Mouse (Mus musculus): ENCODE measurements around the gene Cpn2. TPM values are rescaled to one million over a fixed set of nuclear protein-coding genes. Genes with fewer than 3 reads are reported as not detected.

The Cpn2 gene
- total and polyA plus RNA-seq, 3 experiments, result not detected

- Histone ChIP-seq H3K27me3 (replicated peaks) (peaks cover 1% of the 10 kb centered on the region), H3K4me2 (ENCODE audit: insufficient read depth, low read depth, poor library complexity, severe bottlenecking) (no peak overlapping the region), H3K4me3 (replicated peaks in 1 of 3; ENCODE audit: low read depth in 2 of 3, low read length in 2 of 3, poor library complexity in 1 of 3) (no peak overlapping the region), H3K9me3 (replicated peaks; ENCODE audit: low read length) (no peaks in the 10 kb centered on the region), H3K9ac (ENCODE audit: insufficient read depth, low read depth) (no peak overlapping the region), H3K79me2 (replicated peaks; ENCODE audit: control insufficient read depth, extremely low read depth, insufficient read depth, poor library complexity, severe bottlenecking) (no peaks in the 10 kb centered on the region), H3K27ac (ENCODE audit: insufficient read depth, low read depth) (no peak overlapping the region), H3K4me1 (ENCODE audit: control insufficient read depth in 1 of 2, insufficient read depth in 2 of 2) (peaks cover 9 to 19% of the 10 kb centered on the region in 2 experiments), H3K36me3 (replicated peaks in 1 of 2; ENCODE audit: control insufficient read depth in 1 of 2, insufficient read depth in 1 of 2, low read length in 1 of 2) (no peaks in the 10 kb centered on the region)
- no peak for DNase-seq (ENCODE audit: extremely low read depth)
- dilution Hi-C loops (cut with MboI; ENCODE audit: extremely low pct_ligation_motif_present, extremely low pct_unique_long_range_greater_than_20kb, low sequenced_read_pairs), result no loop called here
- in situ Hi-C loops (cut with MboI; ENCODE audit: low pct_ligation_motif_present, low pct_unique_long_range_greater_than_20kb, low sequenced_read_pairs), result loop anchor here (25.0 kb wide), 2 partner anchors 802 to 1102 kb away; no protein-coding TSS in a partner anchor
- no peak for TF ChIP-seq ELF1 (IDR thresholded peaks at IDR 0.05; ENCODE audit: low read depth, low read length)
- TF ChIP-seq USF2 (conservative IDR thresholded peaks at IDR 0.05; ENCODE audit: low read depth, low read length), result no peak
- TF ChIP-seq TBP (conservative IDR thresholded peaks at IDR 0.05; ENCODE audit: low read depth, low read length), result no peak
- TF ChIP-seq MXI1 (IDR thresholded peaks at IDR 0.05; ENCODE audit: low read depth, low read length), result no peak
- TF ChIP-seq MEF2A (IDR thresholded peaks at IDR 0.05; ENCODE audit: borderline replicate concordance, low read depth, low read length), result no peak
- TF ChIP-seq SMC3 (IDR thresholded peaks at IDR 0.05; ENCODE audit: low read depth, low read length), result peak; percentile 16; the same call in 1 of the 2 replicates
- no peak for TF ChIP-seq E2F4 (IDR thresholded peaks at IDR 0.05; ENCODE audit: insufficient replicate concordance, low read depth, low read length)
- no peak for TF ChIP-seq ZMIZ1 (IDR thresholded peaks at IDR 0.05; ENCODE audit: low read depth, low read length)
- no peak for TF ChIP-seq PAX5 (IDR thresholded peaks at IDR 0.05; ENCODE audit: low read length)
- TF ChIP-seq JUN (IDR thresholded peaks at IDR 0.05; ENCODE audit: insufficient read depth, low read depth, low read length), result no peak
- no peak for TF ChIP-seq ZKSCAN1 (IDR thresholded peaks at IDR 0.05; ENCODE audit: borderline replicate concordance, low read depth, low read length)
- peak in 1 of 2 experiments; percentile 13; a peak in 1 of 4 replicates for TF ChIP-seq CTCF (conservative IDR thresholded peaks at IDR 0.05 in 1 of 2, IDR thresholded peaks at IDR 0.05 in 1 of 2; ENCODE audit: low read depth in 2 of 2, low read length in 2 of 2)
Observed at GRCm38 (mm10) chr16:30260012-30260635, 7.2 kb downstream of the Cpn2 start.

- peaks cover 9 to 19% of the 10 kb centered on the region in 2 experiments for H3K4me1 ChIP-seq (ENCODE audit: control insufficient read depth in 1 of 2, insufficient read depth in 2 of 2)
- DNase-seq (ENCODE audit: extremely low read depth), result no peak
- no peaks in the 10 kb centered on the region for H3K79me2 ChIP-seq (replicated peaks; ENCODE audit: control insufficient read depth, extremely low read depth, insufficient read depth, poor library complexity, severe bottlenecking)
- H3K27ac ChIP-seq (ENCODE audit: insufficient read depth, low read depth), result no peak overlapping the region
- H3K4me2 ChIP-seq (ENCODE audit: insufficient read depth, low read depth, poor library complexity, severe bottlenecking), result no peak overlapping the region
- H3K27me3 ChIP-seq (replicated peaks), result peaks cover 1% of the 10 kb centered on the region
- dilution Hi-C loops (cut with MboI; ENCODE audit: extremely low pct_ligation_motif_present, extremely low pct_unique_long_range_greater_than_20kb, low sequenced_read_pairs), result no loop called here
- no peaks in the 10 kb centered on the region for H3K9me3 ChIP-seq (replicated peaks; ENCODE audit: low read length)
- no peak overlapping the region for H3K4me3 ChIP-seq (replicated peaks in 1 of 3; ENCODE audit: low read depth in 2 of 3, low read length in 2 of 3, poor library complexity in 1 of 3)
- no peak overlapping the region for H3K9ac ChIP-seq (ENCODE audit: insufficient read depth, low read depth)
- TF ChIP-seq MYC (IDR thresholded peaks at IDR 0.05; ENCODE audit: low read depth, low read length) (no peak), JUN (IDR thresholded peaks at IDR 0.05; ENCODE audit: insufficient read depth, low read depth, low read length) (no peak), ZC3H11A (IDR thresholded peaks at IDR 0.05; ENCODE audit: low read depth, low read length) (no peak), KAT2A (IDR thresholded peaks at IDR 0.05; ENCODE audit: insufficient replicate concordance, low read length) (no peak), MAZ (IDR thresholded peaks at IDR 0.05; ENCODE audit: low read depth, low read length) (no peak), CHD2 (IDR thresholded peaks at IDR 0.05; ENCODE audit: low read length) (no peak), POLR2A (IDR thresholded peaks at IDR 0.05; ENCODE audit: low read depth, low read length) (no peak), USF2 (conservative IDR thresholded peaks at IDR 0.05; ENCODE audit: low read depth, low read length) (no peak), ELF1 (IDR thresholded peaks at IDR 0.05; ENCODE audit: low read depth, low read length) (no peak), IRF4 (IDR thresholded peaks at IDR 0.05; ENCODE audit: low read depth, low read length) (no peak), ZMIZ1 (IDR thresholded peaks at IDR 0.05; ENCODE audit: low read depth, low read length) (no peak), ZNF384 (IDR thresholded peaks at IDR 0.05; ENCODE audit: low read depth, low read length) (no peak), RCOR1 (conservative IDR thresholded peaks at IDR 0.05; ENCODE audit: low read depth, low read length) (no peak), EP300 (IDR thresholded peaks at IDR 0.05; ENCODE audit: low read length) (no peak)
- in situ Hi-C loops (cut with MboI; ENCODE audit: low pct_ligation_motif_present, low pct_unique_long_range_greater_than_20kb, low sequenced_read_pairs), result loop anchor here (25.0 kb wide), 2 partner anchors 803 to 1103 kb away; no protein-coding TSS in a partner anchor
- no peaks in the 10 kb centered on the region for H3K36me3 ChIP-seq (replicated peaks in 1 of 2; ENCODE audit: control insufficient read depth in 1 of 2, insufficient read depth in 1 of 2, low read length in 1 of 2)
Observed at GRCm38 (mm10) chr16:30259444-30259843, 7.9 kb downstream of the Cpn2 start.
